Mouse (Mus musculus) naive thymus-derived CD4-positive, alpha-beta T cell, adult 2 months (primary cell): ENCODE results near the gene Pycr1.

ENCODE experiments used
- DNase-seq: peaks from one replicate; pipeline ENCODE4 v3.0.0-alpha.2; 2011; ENCODE audit warnings: low read depth

The Pycr1 gene

DNA sequence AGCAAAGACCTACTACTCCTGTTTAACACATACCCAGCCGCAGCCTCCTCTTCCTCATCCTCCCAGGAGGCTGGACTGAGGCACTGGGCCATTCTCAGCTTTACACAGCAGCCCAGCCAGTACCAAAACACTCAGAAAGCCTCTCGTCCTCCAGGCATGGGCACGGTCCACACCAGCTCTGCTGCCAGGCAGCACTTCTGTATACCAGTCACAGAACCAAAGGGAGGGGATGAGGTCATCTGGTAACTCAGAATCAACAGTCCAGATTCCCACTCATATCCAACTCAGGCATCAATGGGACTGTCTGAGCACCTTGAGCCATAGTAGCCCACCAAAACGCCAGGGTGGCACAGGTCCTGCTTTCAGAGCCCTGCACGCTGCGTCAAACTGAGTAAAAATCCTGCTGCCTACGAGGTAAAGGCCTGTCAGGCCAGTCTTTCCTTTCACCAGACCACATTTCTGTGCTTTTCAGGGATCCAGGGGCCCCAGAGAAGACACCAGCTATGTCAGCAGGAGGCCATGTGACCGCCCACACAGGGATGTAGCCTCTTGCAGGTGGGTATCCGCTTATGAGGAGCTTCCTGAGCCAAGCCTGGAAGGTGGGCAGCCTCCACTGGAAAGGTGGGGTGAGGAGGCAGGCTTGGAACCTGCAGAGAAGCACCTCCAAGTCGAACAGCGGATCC is 16.6 kb downstream of the Pycr1 start:
- DNase-seq = no peak

DNA sequence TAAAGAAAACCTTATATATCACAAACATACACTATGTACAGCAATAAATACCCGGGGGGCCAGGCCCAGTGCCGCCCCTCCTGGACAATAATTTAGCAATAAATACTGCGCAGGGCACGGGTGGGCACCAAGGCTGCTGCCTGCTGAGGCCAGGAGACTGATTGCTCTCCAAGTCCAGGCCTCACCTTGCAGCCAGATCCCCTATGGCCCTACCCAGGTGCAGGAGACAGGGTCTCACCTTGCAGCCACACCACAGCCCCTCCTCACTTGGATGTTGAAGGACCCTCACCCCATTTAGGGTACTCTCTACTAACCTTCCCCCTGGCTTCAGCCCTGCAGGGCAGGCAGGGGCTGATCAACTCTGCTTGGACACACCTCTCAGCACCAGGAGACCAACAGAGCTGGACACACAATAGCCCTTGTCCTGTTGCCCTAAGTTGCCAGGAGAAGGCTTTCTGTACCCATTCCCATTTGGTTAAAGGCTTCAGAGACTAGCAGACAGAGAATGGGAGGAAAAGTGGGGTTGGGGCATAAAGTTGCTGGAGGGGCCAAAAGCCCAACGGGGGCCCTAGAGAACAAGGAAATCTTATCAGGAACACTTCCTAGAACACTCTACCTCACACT is 18.3 kb downstream of the Pycr1 start, which contains the start of gene Sirt7:
Sirt7 (minus strand) TSS at position 89 of the 624 bp plus-strand sequence.
- no peak for DNase-seq

DNA sequence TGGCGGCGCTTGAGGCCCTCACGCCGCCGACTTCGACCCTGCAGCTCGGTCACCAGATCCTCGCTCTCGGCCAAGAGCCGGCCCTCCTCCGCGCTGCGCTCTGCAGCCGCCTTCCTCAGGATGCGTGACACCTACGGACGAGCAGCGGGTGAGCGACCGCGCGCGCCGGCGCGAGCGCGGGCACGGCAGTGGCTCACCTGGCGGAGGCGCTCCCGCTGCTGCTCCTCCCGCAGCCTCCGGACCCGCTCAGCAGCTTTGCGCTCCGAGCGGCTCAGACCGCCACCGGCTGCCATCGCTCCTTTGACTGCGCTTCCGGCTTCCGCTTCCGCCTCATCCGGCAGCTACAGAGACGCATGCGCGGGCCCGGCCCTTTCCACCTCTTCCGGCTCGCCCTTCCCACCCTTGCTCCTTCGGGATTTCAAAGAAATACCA is 18.9 kb downstream of the Pycr1 start:
- peak; percentile 86 for DNase-seq

DNA sequence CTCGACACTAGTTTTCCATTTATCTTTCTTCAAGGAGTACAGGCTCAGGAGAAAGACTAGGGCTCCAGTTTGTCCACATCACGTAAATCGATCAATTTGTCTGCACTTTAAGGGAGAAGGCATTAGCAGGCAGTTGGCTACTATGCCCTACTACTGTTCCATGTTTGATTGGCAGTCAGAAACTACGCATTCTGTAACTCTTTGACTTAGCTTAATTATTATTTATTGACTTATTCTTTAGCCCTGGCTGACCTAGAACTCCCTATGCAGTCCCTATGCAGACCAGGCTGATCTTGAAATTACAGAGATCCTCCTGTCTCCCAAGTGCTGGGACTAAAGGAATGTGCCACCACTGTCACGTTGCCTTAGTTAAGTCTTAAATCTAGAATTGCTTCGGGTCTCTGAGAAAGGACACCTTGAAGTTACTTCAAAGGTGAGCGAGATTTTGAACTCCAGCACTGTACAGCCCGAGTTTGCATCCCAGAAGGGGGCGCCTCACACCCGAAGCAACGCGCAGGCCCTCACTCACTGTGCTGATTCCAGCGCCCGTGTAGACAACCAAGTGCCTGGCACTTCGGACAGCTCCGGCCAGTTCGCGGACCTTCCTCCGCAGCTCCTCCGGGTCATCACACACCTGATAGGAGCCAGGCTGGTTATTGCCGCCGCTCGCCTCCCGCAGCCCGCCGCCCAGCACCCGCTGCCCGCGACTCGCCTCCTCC is 19.4 kb downstream of the Pycr1 start:
- DNase-seq = peak; percentile 86

DNA sequence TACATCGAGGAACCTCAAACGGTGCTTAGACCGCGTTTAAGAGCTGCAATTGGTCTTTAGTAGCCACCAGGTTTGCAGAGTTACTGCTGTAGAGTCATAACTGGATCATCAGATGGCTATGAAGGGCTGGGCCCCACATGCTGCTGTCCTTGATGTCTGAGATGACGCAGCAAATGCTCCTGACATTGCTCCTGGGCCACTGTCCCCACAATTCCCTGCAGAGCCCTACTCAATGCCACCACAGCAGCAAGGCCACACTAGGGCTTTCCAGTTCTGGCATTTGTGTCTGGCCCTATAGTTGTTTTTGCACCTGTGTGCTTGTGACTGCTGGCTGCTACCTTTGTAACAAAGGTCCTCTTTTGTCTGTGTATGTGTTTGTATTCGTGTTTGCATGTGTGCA is 20.8 kb downstream of the Pycr1 start:
- no peak for DNase-seq

DNA sequence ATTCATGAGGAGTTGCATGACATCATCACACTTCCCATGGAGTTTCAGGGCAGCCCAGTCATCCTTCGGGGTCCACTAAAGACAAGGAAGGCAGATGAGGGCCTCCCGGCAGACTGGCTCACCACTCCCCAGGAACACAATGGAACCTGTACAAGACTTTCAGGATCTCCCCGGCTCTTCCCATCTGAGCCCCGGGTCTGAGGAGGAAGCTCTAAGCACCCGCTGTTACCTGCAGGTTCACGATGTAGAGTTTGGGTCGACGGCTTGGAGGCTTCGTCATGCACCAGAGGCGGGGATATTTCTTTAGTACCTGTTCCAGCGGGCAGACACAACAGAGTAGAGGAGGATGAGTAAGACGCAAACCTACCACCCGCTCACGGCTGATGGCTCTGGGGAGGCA is 23.4 kb downstream of the Pycr1 start:
- DNase-seq = no peak

DNA sequence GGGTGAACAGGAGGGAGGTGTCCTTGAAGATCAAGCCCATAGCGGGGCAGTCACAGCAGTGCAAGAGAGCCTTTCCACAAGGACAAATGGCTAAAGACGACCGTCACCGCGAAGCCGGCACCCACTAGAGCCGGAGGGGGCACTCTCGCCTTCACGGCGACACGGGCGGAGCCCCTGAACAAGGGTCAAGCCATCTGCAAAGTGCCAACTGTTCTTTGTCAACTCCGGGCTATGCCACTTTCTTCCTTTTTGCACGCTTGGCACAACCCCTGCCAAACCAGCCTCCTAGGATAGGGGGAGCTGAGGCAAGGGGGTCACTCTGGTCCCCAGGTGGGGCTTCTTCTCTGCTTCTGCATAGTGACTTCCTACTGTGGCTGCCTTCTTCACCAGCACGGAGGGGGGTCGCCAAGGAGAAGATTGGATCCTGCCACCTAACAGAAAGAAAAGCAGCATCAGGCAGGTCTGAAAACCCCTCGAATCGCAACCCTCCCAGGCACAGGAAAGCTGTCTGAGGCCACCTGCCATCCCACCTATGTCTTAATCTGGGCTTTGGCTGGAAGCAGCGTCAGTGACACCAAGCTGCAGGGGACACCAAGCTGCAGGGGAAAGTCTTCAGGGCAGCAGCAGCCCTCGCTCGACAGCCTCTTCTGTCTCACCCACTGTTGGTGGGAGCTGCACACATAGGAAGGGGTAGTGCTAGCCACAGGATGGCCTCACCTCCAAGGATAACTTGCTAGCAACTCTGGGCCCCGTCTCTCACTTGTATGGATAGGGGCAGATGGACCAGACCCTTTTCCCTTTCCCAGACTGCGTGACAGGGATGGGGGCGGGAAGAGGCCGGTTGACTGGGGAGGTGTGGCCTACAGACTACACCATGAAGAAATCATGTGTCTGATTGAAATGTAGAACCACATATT is 24.7 kb downstream of the Pycr1 start:
- no peak for DNase-seq

DNA sequence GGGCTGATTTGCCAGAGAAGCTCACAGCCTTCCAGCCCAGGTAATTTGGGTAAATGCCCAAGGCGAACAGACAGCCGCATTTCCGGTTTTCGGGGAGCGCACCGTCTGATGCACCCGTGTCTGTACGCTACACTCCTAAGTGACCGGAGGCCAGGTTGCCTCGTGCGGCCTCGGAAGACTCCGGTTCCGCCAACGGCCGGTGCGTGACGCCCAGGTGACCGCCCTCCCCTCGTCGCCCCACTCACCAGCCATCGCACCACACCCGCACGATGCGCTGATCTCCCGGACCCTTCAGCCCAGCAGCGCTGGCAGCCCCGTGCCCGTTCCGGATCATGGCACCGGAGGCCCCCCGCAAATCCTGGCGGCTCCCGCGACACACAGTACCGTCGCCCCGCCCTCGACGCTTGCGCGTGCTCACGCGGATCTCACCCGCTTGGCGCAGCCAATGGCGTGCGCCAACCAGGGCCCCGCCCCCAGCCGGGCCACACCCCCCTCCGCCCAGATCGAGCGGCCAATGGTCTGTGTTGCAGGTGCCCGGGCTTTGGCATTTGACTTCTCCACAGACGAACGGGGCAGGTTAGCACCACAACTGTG is 26.0 kb downstream of the Pycr1 start, which contains the start of gene Pcyt2:
Pcyt2 (minus strand) TSS at position 418 of the 594 bp plus-strand sequence.
- DNase-seq = peak; percentile 94

DNA sequence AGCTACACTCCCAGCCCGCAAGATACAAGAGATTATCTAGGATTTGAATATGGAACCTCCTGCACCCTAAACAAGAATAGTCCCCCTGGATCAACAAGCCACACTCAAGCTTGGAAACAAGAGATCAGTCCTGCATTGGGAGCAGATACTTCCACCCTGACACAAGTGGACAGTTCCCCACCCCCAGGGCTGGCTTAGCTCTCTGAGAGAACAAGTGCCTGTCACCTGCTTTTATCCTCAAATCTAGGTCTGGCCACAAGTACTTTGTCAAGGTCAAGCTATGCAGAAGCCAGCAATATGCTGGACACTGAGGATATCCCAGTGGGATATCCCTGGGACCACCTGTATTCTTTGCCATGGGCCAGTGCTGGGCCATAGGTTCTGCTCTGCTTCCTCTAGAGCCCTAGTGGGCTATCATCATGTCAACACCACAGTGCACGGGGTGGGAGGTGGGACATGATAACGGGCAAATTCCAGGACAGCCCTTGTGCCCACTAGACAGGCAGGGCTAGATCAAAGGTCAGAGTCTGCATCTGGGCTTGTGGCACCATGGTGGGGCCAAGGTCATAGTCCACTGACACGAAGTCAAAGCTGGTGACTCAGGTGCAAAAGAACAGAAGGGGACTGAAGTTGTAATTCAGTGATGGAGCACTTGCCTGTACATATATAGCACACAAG is 26.8 kb downstream of the Pycr1 start:
- DNase-seq = peak; percentile 32

DNA sequence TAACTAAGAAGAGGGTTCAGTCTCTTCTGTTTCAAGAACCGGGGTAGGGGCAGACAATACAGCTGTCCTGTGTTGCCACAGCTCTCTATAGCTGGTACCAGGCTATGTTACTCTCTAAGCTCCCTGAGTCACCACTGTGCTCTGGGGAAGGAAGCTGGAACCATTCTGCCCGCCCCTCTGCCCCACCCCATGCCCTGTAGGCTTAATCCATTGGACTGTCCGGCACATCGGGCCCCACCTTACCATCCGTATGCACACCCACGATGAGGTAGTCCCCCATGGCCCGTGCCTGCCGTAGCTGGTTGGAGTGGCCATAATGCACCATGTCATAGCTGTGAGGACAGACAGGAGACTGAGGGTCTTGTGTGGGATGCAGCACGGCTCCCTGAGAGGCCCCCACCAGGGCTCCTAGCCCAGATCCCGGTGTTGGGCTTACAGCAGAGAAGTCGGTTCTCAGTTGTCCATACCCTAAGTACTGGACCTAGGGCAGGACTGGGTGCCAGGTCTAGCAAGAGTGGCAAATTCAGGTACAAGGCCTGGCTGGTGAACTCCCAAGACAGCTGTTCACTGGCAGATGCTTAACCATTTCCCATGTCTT is 27.9 kb downstream of the Pycr1 start:
- DNase-seq = no peak

DNA sequence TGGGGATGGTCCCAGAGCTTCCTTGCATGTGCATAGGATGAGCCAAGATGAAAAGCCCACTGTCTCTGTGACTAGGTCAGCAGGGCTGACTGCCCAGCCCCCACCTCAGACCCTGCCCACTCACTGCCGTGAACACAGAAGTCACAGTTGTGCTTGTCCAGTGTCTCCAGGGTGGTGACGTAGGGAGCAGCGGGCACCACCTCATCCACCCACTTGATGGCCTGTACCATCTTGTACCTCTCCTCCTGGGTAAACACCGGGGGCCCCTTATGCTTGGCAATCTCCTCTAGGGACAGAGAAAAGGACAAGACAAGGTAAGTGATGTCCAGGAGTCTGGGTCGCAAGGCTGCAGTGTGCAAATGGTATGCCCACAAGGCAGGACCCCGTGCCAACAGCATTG is 28.4 kb downstream of the Pycr1 start:
- no peak for DNase-seq

DNA sequence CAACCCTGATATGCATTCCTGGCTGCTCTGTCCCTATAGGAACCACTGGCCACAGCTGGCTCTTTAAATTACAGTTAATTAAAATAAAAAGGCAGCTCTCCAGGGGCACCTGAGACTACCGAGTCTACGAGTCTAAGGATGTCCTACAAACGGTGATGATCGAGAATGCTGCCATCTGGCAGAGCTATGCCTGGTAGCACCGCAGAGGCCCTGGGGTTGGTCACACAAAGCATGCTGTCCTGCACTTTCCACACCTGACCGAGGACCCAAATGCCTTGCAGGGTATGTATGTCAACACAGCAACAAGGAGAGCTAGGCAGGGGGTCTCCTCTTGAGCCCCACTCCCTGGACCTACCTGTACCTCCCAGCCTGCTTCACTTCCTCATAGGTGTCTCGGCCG is 29.6 kb downstream of the Pycr1 start:
- no peak for DNase-seq

DNA sequence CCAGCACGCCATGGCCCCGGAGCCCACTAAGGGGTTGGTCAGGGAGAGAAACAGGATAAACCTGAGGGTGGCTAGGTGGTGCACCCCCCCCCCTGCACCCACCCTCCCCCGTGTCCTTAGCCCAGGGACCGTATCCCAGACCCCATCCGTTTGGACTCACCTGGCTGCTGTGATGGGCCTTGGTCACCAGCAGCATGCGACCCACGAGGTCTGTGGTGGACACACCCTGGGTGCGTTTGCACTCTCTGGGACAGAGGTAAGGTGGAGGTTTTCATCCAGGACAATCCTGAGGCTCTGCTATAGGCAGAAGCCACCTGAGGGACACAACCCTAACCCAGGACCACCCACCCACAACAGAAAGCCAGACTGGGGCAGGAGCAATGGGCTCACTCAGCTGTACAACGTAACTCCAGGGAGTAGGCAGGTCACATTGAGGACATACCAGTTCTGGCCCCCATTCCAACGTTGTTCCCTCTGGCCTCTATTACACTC is 30.0 kb downstream of the Pycr1 start:
- no peak for DNase-seq

DNA sequence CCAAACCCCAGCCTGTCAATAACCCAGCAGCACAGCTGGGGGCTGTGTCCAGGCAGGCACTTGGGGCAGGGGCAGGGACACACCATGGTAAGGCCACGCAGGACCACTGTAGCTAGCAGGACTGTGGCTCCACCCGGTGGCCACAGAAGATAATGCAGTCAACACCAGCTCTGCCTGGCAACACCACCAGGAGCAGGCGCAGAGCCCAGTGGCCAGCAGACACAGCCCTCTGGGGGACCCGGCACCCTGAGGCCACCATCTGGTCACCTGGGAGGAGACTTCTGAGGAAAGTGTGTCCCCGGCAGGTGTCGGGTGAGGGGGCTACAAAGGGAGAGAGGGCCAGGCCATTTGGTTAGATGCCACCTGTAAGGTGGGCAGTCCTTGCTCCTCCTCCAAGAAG is 30.8 kb downstream of the Pycr1 start:
- DNase-seq = peak; percentile 88

DNA sequence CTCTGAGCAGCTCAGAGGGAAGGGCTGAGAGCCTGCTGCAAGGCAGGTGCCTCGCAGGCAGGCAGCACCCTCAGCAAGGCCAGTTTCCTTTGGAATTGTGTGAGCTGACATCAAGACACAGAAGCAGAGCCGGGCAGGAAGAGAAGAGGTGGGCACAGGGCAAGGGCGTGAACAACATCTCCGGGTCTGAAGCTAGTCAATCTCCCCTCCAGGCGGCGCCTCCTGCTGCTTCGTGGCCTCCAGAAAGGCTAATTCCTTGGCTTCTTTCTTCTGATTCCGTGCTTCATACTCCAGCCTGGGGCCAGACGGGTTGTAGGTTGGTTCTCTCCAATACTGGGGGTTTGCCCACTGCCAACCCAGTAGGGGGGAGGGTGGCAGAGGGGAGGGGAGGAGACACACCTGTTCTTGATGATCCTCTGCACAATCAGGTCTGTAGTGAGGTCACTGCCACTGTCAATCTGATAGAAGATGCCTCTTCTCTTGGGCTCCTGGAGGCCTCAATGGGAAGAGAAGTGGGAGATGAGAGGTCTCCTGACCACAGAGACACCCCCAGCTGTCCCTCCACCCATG is 33.0 kb downstream of the Pycr1 start:
- no peak for DNase-seq

DNA sequence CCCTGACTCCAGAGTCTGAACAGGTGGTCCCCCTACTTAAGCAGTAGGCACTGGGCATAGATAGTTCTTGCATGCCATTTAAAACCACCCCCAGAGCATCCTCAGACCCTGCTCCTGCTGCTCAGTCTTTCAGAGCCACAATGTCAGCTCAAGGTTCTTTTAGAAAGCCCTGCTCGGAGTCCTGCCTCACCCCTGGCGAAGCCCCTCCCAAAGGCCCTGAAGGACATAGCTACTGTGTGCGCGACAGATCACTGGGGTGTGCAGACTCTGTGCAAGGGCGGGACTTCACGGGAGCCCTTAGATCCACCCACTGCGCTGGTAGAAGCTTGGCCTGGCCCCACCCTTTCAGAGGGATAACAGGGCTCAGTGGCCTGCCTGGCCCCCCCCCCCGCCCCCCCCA is 34.3 kb downstream of the Pycr1 start:
- DNase-seq = no peak

DNA sequence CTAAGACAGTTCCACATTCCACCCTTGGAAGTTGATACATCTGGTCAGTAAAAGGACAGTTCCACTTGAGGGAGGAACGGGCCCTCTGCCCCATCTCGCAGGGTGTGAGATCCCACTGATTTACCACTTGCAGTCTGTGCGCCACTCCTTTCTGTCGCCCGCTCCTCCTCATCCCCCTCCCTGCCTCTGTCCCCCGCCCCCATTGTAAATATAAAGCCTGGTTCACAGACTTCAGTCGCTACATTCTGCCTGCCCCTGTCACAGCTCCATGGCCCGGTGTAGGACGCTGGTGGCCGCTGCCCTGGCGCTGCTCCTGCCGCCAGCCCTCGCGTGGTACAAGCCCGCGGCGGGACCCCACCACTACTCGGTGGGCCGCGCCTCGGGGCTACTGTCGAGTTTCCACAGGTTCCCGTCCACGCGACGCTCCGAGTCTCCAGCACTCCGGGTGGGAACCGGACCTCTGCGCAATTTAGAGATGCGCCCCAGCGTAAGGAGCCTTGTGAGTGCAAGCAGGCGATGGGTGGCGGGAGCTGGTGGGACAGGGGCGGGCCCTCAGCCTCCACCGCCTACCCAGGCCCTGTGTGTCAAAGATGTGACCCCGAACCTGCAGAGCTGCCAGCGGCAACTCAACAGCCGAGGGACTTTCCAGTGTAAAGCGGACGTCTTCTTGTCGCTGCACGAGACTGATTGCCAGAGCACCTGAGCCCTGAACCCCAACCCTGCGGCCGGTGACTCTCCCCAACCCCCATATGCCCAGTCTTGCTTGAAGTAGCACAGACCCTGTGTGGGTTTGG is 35.1 kb downstream of the Pycr1 start, which contains the start of gene Npb:
Npb (plus strand) TSS at position 237 of the 794 bp plus-strand sequence.
- no peak for DNase-seq

DNA sequence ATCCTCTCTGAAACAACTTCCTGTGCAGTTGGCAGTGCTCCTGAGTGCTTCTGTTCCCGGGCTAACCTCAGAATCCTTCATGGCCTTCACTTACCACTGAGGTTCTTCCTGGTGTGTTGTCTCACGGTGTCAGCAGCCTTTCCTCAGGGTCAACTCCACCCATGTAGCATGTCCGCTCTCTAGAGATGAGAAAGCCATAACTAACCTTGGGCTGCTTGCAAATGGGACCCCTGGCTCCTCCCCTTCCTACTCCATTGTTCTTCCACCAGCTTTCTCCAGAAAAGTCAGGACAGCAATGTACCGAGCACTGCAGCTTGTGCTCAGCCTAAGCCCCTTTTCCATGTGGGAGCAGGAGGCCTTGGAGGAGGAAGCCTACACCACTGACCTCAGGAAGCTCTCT is 36.8 kb downstream of the Pycr1 start:
- no peak for DNase-seq

DNA sequence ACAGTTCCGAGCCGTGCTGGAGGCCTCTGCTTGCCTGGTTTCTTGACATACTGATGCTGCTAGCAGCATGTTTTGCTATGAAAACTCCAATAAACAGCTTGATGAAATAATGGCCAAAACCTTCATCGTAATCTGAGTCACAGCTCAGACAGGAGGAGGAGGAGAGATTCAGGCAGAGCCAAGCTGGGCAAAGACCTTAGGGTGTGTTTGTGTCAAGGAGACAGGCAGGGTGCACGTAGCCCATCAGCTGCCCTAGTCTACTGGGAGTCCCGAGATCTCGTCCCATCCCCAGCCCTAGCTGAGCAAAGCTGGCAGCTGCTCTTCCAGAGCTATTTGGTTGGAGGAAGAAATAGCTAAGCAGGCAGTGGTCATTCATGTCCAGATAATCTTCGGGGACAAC is 37.9 kb downstream of the Pycr1 start:
- no peak for DNase-seq
